Mouse (Mus musculus) hindbrain, embryonic 12.5 days (tissue): ENCODE measurements around the gene Slamf6. TPM values are rescaled to one million over a fixed set of nuclear protein-coding genes. Genes with fewer than 3 reads are reported as not detected.

Experiments used
- polyA plus RNA-seq: library from polyadenylated mRNA; unstranded; fragments of >200 nt; fragmentation: Nextera tagmentation; extraction: Ambion mirVana; gene quantifications from 2 replicates; pipeline ENCODE4 v1.2.1, GENCODE M21; 2016

The Slamf6 gene
- polyA plus RNA-seq, 1 experiment from 2014 or later = 0.08 TPM

Other genes with a start within 250 kb of the Slamf6 start
- 0.48 and 0.52 TPM in 2 replicates for gene Cd48, start 235.5 kb upstream of the Slamf6 start, polyA plus RNA-seq
- 0.29 and 0.31 TPM in 2 replicates for gene Slamf1, start 150.4 kb upstream of the Slamf6 start, polyA plus RNA-seq
- 0.85 and 1.3 TPM in 2 replicates for gene Cd84, start 77.8 kb upstream of the Slamf6 start, polyA plus RNA-seq
- gene Gm10521, start 21.9 kb upstream of the Slamf6 start, polyA plus RNA-seq = 0.08 TPM in 1 of 2 replicates, not detected in the other
- gene Vangl2, start 110.9 kb downstream of the Slamf6 start, polyA plus RNA-seq = 60.4 and 68.6 TPM in 2 replicates
- 14.5 and 15.3 TPM in 2 replicates for gene Nhlh1, start 140.1 kb downstream of the Slamf6 start, polyA plus RNA-seq
- 233 and 256 TPM in 2 replicates for gene Copa, start 165.0 kb downstream of the Slamf6 start, polyA plus RNA-seq
- gene Ncstn, start 165.3 kb downstream of the Slamf6 start, polyA plus RNA-seq = 128 and 132 TPM in 2 replicates
- 178 and 183 TPM in 2 replicates for gene Pex19, start 209.2 kb downstream of the Slamf6 start, polyA plus RNA-seq
- 136 and 137 TPM in 2 replicates for gene Dcaf8, start 230.6 kb downstream of the Slamf6 start, polyA plus RNA-seq